Mouse (Mus musculus): ENCODE measurements around the gene Orai2.
A peak's percentile ranks its signal among the peaks of the same experiment; 100 is the strongest.
"Not testable (repeated sequence)": the region's sequence is repeated elsewhere in the genome, so short reads cannot be mapped to it uniquely, and the experiment has no call there.

Gene Orai2

DNA sequence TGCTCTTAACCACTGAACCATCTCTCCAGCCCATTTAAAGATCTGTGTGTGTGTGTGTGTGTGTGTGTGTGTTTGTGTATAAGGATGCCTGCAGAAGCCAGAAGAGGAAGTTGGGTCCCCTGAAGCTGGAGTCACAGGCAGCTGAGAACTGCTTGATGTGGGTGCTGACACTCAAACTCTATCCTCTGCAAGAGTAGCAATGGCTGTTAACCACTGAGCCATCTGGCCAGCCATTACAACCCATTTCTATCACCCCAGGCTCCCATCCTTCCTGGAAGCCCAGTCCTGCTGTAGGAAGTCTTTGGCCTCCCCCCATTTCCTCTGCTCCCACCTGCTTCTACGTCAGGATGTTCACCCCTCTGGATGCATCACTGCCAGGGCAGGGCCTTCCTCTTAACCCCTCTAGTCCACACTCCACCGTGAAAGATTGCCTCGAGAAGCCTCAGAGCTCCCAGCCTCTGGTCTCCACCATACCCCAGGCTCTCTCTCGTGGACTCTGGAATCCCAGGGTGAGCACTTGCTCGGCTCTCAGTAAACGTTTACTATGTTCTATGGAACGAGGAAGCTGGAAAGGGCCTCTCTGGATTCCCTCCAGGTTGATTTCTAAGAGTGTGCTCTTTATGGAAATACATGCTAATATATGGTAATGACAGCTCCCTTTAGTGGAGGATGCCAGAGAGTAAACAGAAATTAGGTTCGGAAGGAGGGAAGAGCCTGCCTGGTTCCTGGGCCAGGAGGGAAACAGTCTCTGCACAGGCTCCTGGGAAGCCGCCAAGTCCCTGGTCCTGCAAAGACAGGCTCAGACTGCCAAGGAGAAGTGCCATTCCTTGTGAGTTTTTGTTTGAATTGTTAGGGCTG, 3.3 kb upstream of the Orai2 start:
- DNase-seq (ENCODE audit: low spot score in 2 of 2) = peak in 1 of 2 experiments; percentile 72

DNA sequence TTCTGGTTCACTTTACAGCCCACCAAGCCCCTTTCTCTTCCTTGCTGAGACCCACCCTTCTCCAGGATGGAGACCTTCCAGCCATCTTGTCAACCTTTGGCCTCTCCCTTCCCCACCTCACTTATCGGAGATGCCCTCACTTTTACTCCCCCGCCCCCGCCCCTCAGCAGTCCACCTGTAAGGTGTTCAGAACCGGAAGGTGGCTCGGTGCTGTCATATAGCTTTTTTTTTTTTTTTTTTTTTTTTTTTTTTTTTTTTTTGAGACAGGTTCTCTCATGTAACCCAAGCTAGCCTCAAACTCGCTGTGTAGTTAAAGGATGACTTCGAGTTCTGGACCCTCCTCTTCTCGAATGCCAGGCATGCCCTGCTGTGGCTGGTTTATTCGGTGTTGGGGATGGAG, 2.4 kb upstream of the Orai2 start:
- no peak for DNase-seq (ENCODE audit: low spot score in 2 of 2)

DNA sequence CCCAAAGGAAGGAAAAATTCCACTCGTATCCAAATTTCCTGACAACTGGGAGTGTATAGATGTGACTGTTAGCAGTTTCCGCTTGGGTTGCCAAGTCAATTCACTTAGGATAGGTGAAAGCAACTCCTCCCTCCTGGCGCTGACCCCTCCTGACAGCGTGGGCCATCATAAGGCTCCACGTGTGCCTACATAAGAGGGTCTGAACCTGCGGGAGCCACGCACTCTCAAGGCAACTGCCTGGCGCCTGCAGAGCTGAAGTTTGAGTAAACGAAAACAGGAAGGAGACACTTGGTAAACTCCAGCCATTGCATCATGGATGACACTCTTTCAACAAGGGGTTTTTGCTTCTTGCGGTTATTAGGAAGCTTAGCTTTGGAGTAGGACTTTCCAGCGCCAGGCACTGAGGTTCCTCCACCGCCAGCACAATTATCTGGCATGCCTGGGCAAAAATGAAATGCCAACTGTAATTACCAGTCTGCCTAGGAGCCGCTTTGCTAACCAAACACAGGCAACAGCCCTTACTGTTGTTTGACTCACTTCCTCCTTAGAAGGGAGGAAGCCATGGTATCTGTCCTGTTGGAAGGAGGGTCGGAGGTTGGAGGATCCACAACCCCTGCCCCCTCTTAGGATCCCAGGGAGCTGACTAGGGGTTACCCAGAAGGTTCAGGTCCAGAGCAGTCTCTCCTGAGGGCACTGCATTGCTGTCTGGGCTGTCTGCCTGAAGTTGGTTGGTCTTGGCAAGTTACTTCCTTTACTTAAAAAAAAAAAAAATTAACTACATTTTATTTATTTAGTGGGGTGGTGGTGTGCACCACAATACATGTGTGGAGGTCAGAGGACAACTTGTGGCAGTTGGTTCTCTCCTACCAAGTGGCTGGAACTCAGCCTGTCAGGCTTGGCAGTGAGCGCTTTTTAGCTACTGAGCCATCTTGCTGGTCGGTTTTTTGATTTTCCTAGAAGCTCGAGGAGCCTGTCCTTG, 1.1 kb upstream of the Orai2 start:
- no peak for DNase-seq (ENCODE audit: low spot score in 2 of 2)

DNA sequence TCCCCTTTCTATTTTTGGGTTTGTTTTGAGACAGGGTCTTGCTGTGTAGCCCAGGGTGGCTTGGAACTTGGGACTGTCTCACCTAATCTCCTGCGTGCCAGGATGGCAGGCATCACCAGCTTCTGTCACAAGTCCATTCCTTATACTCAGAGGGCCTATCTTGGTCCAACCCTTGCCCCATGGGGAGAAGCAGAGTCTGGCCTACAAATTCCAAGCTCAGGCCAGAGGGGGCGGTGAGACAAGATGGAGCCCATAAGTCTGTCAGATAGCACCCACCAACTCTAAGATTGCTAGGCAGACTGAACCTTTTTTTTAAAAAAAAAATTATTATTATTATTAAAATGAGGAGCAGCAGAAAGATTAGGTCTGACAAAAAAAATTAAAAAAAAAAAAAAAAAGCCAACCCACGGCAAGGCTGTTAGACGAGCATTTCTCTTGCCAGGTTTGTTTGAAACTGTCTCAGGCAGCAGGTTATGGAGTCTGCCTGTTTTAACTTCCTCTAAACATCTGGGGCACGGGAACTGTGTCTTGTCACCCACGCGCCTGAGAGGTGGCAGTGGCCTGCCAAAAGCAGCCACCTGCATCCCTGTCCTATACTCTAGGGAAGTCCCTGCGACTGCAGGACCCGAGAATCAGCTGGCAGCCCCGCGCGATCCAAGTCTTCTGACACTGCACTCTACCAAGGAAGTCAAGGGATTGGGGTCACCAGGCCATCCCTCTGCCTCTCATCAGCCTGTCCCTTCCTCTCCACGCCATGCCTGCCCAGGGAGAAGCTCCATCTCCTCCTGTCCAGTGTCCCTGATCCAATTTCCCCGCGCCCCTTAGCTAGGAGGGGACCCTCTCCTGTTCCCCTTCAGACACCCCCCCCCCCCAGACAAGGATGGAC, 644 bp downstream of the Orai2 start:
- no peak for DNase-seq (ENCODE audit: low spot score in 2 of 2)

DNA sequence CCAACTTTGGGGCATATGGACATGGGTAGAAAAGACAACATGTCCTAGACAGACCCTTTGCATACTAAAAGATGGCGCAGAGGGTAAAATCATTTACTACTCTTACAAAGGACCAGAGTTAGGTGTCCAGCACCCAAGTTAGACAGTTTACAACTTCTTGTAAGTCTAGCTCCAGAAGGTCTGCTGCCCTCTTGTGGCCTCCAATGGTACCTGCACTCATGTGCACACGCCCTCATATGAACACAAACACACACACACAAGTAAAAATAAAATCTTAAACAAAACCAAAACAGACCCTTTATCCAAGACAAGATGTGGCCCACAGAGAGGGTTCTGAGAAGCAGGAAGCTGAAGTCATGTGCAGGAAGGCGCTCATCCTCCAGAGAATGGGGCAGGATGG, 2.4 kb downstream of the Orai2 start:
- no peak for DNase-seq (ENCODE audit: low spot score in 2 of 2)

DNA sequence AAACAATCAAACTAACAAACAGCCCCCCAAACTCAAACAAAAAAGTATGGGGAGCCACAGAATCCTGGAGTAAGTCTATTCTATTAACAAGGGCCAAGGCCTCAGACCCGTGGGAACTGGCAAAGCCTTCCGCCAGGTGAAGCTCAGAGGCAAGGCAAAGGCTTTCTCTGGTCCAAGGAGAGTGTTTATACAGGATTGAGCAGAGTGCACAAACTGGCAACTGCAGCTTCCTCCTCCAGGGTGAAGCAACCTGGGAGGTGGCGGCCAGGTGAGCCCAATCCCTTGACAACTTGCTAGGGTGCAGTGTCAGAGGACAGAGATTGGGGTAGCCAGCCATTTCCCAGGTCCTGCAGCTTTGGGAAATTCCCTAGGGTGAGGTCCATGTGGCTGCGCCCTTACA, 3.2 kb downstream of the Orai2 start:
- no peak for DNase-seq (ENCODE audit: low spot score in 2 of 2)

DNA sequence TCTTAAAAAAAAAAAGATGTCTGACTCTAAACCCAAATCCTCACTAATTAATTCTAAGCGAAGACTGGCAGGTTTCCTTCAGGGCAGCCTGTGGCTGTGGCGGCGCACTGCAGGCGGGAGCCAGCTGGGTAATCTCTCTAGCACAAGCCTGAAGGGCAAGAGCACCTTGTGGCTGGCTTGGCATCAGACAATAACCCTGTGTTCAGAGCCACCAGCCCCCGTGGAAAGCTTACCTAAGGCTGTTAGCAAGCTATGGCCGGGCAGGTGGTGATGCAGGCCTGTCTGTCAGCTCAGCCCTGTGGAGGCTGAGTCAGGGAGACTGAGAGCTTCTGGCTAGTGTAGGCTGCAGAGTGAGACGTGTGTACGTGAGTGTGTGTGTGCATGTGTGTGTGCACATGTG, 5.3 kb downstream of the Orai2 start:
- DNase-seq (ENCODE audit: low spot score in 2 of 2) = no peak

DNA sequence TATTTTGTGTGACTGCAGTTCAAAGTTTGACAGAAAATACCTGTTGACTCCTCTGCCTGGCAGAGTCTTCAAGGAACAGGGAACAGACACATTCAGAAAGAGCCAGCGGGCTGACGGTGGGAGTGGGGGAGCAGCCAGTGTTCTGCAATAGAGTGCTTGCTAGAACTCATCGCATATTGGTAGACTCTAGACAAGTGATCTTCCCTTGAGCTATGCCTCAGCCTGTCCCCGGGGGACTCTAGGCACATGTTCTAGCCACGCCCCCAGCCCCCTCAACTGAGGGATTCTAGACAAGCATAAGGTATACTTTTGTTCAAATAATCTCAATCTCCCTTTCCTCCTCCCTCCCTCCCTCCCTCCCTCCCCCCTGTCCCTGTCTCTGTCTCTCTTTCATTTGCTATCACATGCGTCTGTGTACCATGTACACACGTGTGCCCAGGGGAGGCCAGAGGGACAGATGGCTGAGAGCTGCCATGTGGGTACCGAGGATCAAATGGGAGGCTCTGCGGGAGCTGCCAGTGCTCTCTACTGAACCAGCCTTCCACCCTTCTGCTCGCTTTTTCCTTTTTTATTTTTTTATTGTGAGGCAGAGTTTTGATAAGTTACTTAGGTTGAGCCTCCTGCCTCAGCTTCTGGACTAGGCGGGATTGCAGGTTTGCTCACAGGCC, 6.6 kb downstream of the Orai2 start:
- DNase-seq (ENCODE audit: low spot score in 2 of 2) = no peak

DNA sequence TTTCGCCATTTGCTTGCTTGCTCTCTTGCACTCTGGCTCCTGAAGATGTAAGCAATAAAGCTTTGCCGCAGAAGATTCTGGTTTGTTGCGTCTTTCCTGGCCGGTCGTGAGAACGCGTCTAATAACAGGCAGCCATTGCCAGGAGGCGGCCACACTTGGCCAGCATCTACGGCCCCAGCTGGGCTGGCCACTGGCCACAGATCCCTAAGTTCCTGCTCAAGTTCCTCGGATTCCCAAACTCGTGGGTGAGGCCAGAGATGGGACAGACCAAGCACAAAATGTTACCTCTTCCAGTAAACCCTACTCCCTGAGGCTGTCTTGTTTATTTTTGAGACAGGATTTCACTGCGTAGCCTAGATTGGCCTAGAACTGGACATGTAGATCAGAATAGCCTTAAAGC, 10.4 kb downstream of the Orai2 start:
- peak in 1 of 2 experiments; percentile 48 for DNase-seq (ENCODE audit: low spot score in 2 of 2)

DNA sequence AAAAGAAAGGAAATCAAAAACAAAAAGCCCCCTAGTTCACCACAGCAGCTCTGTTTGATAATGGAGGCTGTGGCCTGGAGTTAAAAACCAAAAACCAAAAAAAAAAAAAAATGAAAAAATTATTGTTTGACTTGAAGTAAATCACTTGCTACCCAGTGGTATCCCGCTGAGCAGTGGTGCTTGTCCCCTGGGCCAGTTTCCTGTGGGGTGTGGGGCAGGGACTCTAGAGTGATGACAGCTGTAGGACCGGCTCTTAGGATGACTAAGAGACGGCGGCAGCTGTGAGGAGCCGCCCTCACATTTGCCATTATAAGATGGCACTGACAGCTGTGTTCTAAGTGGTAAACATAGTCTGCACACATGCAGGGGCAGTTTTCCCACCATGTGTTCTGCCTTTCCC, 15.1 kb downstream of the Orai2 start:
- DNase-seq (ENCODE audit: low spot score in 2 of 2) = no peak

DNA sequence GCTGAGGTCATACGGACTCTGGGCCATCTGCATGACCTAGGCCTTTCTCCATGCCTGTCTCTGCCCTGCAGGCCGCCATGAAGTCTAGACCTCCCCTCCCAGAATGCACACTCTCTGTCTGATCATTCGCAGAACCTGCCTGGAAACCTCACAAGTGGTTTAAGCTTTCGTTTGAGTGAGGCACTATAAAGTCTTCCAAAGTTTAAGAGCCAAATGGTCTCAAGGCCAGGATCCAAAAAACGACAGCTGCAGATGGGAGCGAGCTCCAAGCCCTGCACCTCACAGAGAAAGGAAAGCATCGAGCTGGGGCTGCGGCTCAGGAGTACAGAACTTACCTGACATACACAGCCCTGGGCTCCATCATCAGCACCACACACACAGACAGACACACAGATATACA, 18.1 kb downstream of the Orai2 start:
- DNase-seq (ENCODE audit: low spot score in 2 of 2) = no peak

DNA sequence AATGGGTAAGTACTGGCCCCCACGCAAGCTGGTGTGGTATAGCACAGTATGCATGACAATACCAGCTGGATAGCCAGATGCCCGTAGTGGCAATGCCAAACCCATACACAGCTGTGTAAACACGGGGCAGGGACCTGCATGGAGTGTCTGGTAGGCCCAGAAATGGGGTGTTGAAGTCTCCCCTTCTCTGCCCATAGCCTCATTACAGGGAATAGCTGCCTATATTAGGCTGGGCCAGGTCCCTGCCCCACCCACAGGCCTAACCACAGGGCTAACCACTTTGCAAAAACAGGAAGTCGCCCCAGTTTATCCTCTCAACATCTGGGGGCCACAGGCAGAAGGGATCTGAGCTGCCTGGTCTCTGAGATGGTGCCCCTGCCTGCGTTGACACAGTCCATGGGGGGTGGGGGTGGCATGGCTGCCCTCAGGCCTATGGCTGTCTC, 21.4 kb downstream of the Orai2 start:
- not testable (repeated sequence) for DNase-seq (ENCODE audit: low spot score in 2 of 2)

DNA sequence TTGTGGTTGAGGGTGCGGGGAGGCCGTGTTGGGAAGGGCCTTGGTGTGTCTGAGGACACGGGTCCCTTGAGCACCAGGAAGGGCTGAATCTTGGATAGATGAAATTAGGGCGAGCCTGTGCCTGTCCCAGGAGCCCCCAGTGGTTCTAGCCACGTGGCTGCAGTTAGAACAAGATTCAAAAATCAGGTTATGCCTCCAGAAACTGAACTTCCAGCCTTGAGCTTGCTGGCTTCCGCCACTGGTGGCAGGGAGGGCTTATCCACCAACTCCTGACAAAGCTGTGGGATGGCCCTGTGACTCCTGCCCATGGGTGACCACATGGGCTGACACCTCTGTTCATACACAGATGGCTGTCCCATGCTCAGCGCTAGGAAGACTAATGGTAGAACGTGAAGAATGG, 22.8 kb downstream of the Orai2 start:
- DNase-seq (ENCODE audit: low spot score in 2 of 2) = no peak

DNA sequence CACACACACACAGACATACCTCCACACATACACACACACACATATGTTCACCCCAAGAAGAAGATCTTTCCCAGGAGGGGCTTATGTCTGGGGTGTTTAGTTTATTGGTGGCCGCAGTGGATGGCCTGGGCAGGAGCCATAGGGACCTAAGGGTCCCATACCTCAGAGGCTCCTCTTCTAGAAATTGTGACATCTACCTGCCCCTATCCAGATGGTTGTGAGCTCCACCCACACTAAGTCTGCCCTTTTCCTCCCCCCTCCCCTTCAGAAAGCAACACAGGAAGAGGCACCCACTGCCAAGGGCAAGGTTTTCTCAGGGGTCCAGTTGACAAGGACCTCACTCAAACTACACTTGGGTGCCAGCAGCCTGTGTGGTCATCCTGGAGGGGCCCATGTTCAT, 23.6 kb downstream of the Orai2 start:
- no peak for DNase-seq (ENCODE audit: low spot score in 2 of 2)

DNA sequence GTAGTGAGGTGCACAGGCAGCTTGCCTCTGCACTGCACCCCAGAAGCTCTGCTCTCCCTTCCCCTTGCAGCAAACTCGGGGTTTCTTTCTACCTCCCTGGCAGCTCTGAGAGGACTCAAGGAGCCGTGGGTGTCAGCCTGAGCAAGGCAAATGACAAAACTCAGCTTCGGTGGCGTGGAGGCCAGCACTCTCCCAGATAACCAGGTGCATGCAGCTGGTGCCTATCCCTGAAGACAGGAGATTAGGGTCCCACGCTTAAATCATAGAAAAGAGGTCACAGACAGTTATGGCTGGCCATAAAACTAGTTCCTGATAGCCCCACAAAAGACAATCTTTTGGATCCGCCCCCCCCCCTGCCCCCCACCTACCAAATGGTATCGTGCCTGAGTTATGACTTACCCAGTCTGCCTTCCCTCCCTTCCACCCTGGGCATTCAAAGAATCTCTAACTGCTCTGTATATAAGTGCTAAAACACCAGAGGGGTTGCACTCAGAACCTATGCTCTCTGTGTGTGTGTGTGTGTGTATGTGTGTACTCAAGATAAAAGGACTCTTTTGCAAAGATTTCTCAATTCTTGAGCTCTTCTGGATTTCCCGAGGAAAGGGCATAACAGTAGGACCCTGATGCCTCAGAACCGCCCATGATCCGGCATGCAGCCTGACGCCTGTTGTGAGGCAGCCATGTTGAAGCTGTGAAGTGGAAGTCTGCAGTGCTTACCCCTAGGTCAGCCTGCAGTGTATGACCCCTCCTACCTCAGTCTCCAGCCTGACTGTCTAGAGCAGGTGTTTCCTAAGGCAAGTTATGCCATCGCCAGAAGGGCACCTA, 25.7 kb downstream of the Orai2 start:
- DNase-seq (ENCODE audit: low spot score in 2 of 2) = no peak

DNA sequence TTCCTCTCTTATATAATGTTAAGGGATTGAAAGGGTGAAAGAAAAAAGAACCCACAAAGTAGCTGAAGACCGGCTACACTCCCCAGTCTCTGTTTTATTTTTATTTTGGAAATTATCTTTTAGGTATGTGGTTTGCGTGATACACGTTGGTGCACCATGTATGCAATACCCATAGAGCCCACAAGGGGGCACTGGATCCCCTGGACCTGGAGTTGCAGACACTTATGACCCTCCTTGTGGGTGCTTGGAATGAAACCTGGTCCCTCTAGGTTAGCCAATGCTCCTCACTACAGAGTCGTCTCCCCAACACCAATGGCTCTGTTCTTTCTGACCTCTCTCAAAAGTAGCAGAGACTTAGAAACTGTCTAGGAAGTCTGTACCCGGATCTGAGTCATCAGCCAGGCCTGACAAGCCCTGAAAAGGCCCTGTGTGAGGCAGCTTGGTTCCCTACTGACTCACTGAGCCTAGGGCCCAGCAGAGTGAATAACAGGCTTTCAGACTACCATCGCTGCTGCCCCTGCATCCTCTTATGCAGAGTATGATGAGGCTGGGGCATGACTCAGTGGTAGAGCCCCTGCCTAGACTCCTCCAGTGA, 27.3 kb downstream of the Orai2 start:
- no peak for DNase-seq (ENCODE audit: low spot score in 2 of 2)

DNA sequence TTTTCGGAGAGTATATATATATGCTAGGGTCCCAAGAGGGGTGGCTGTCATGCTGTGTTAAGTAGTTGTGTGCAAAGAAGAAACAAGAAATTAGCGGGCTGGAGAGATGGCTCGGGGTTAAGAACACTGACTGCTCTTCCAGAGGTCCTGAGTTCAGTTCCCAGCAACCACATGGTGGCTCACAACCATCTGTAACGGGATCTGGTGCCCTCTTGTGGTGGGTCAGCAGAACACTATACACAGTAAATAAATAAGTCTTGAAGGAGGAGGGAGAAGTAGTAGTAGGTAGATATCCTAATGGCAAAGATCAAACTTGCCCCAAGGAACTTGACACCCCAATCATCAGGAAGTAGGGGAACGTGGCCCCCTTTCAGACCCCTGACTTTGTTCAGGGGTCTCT, 27.8 kb downstream of the Orai2 start:
- no peak for DNase-seq (ENCODE audit: low spot score in 2 of 2)

DNA sequence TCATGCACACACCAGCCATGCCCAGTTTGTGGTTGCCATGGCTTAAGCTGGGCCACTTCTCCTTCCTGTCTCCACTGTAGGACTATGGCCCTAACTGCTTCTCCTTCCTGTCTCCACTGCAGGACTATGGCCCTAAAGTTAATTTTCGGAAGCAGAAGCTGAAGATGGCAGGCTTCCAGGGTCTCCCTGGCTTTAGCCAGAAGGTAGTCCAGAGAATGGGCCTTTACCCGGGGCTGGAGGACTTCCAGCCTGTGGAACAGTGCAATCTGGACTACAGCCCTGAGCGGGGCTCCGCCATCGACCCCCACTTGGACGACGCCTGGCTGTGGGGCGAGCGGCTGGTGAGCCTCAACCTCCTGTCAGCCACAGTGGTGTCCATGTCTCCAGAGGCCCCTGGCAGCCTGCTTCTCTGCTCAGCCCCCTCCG, 30.4 kb downstream of the Orai2 start:
- DNase-seq (ENCODE audit: low spot score in 2 of 2) = no peak

DNA sequence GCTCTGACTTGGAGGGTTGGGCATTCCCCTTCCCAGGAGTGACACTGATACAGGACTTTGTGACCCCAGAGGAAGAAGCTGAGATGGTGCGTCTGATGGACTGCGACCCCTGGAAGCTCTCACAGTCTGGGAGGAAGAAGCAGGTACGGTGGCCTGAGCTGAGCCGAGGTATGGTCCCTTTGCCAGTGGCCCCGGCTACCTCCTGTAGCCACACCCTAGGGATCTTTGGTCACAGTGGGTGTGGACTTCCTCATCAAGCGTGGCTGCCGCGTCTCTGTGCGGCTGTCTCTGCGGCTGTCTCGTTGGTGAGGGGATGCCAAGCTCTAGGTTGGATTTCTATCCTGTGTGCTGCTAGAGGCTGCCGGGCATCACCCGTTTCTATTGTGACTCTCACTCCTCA, 31.1 kb downstream of the Orai2 start:
- DNase-seq (ENCODE audit: low spot score in 2 of 2) = no peak

Measured in urinary bladder, postnatal 4 days (tissue).